Mouse (Mus musculus) myocyte (in vitro differentiated cells): Measurements from ENCODE around the gene Tpm3.

Experiments used
- MAX ChIP-seq: IDR thresholded peaks from one replicate; pipeline ENCODE4 v1.6.1; 2011; ENCODE audit warnings: low read depth, mild to moderate bottlenecking, control low read depth
- MYOD1 ChIP-seq, 3 experiments: IDR thresholded peaks; one replicate each; pipeline ENCODE4 v1.6.1; 2011; ENCODE audit warnings: control low read depth in 2 of 3, low read depth in 2 of 3, mild to moderate bottlenecking in 2 of 3, moderate library complexity in 1 of 3; ENCODE audit not compliant: insufficient read length in 2 of 3, control insufficient read depth in 1 of 3
- MYOG ChIP-seq, 3 experiments: IDR thresholded peaks; one replicate each; pipeline ENCODE4 v1.6.1; 2011; ENCODE audit warnings: control low read depth in 2 of 3, low read depth in 2 of 3, mild to moderate bottlenecking in 2 of 3; ENCODE audit not compliant: insufficient read length in 2 of 3, control insufficient read depth in 1 of 3, insufficient read depth in 1 of 3
- POLR2A ChIP-seq: IDR thresholded peaks from one replicate; pipeline ENCODE4 v1.6.1; 2011; ENCODE audit warnings: low read depth, mild to moderate bottlenecking, control low read depth, moderate library complexity; ENCODE audit not compliant: insufficient read length
- REST ChIP-seq: IDR thresholded peaks from one replicate; pipeline ENCODE4 v1.6.1; 2011; ENCODE audit warnings: mild to moderate bottlenecking, control low read depth, moderate library complexity; ENCODE audit not compliant: insufficient read depth, insufficient read length
- TCF3 ChIP-seq: IDR thresholded peaks from one replicate; pipeline ENCODE4 v1.6.1; 2011; ENCODE audit warnings: low read depth, control low read depth; ENCODE audit not compliant: insufficient read length
- USF1 ChIP-seq: IDR thresholded peaks from one replicate; pipeline ENCODE4 v1.6.1; 2011; ENCODE audit warnings: low read depth, mild to moderate bottlenecking, control low read depth, moderate library complexity

DNA sequence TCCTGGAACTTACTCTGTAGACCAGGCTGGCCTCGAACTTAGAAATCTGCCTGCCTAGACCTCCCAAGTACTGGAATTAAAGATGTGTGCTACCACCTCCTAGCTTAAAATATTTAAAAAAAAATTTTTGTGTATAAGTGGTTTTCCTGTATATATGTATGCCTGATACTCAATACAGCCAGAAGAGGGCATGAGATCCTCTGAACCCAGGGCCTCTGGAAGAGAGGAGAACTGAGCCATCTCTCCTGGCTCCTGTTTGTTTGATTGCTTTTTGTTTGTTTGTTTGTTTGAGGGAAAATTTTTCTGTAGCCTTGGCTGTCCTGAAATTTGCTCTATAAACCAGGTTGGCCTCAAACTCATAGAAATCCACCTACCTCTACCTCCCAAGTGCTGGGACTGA, 60.9 kb downstream of the Tpm3 start:
- TF ChIP-seq POLR2A (no peak), USF1 (no peak), MYOD1 (IDR thresholded peaks at IDR 0.05; ENCODE audit: control insufficient read depth in 1 of 3, insufficient read length in 2 of 3, low read depth in 2 of 3) (no peak), MAX (no peak), TCF3 (no peak), REST (no peak), MYOG (IDR thresholded peaks at IDR 0.05; ENCODE audit: control insufficient read depth in 1 of 3, insufficient read depth in 1 of 3, insufficient read length in 2 of 3, low read depth in 2 of 3) (no peak)
